ENCODE assay signal across 9 mouse cellular contexts in the genomic region with DNA sequence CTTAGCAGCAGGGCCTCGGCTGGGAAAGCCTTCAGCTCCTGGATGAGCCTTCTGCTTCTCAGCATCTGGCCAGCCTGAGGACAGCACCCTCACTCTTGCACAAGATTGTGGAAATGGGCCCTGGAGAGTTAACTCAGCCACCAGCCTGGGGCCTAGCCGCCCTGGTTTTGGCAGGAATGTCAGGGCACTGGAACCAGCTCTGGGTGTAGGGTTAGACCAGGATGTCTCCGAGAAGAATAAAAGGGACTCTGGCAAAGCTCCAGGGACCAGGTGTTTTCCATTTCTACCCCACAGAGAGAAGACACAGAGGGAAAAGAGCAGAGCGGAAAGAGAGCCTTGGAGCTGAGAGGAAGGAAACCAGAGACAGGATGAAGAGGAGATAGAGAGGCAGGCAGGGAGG.
DNase-seq lines count a peak whose midpoint lies in the region; ATAC-seq lines count a peak whose summit lies in the region.
"Had no signal": no experiment of that assay in that cellular context is flagged by ENCODE, and none has a peak within 500 bp of the region (broad histone marks: within the 10 kb centered on the region; RNA-seq: fewer than 3 reads in every experiment).

No protein-coding gene starts in this region.

- no peaks in the 10 kb centered on the region for H3K9me3 ChIP-seq in kidney, embryonic 15.5 days (replicated peaks)
- no peaks in the 10 kb centered on the region for H3K9me3 ChIP-seq in intestine, embryonic 16.5 days (ENCODE audit: control insufficient read depth, low read length)

- WGBS in kidney, embryonic 15.5 days: 26% methylated on average over 4 of the region's 4 CpGs
- WGBS in intestine, embryonic 16.5 days: 44% methylated on average over 4 of the region's 4 CpGs

- intact Hi-C loops in gastrocnemius, postnatal 14 days (cut with DNase I; ENCODE audit: low total_unique reads): no loop called here
- intact Hi-C loops in gastrocnemius, postnatal 36 days (cut with DNase I): no loop called here

- H3K27me3 ChIP-seq in kidney, embryonic 15.5 days: no peaks in the 10 kb centered on the region
- H3K27me3 ChIP-seq in intestine, embryonic 16.5 days (replicated peaks; ENCODE audit: control insufficient read depth, insufficient read depth, low read length): no peaks in the 10 kb centered on the region

- H3K4me1 ChIP-seq in kidney, embryonic 15.5 days: peaks cover 53% of the 10 kb centered on the region
- H3K4me1 ChIP-seq in intestine, embryonic 16.5 days (ENCODE audit: control insufficient read depth, insufficient read depth, low read length): peaks cover 17% of the 10 kb centered on the region; the same call in 1 of the 2 replicates

- peak; percentile 50 for DNase-seq in gastrocnemius, postnatal 14 days
- DNase-seq in gastrocnemius, postnatal 36 days: no peak
- DNase-seq in kidney, adult 8-10 months: no peak
- DNase-seq in Muller cell, postnatal 12 days (ENCODE audit: inconsistent ontology term): peak; percentile 22
- DNase-seq in spleen, postnatal 4 days (ENCODE audit: low spot score in 2 of 2): no peak

- peak overlapping the region; percentile 21; the same call in 1 of the 2 replicates for H3K9ac ChIP-seq in kidney, embryonic 15.5 days
- H3K9ac ChIP-seq in intestine, embryonic 16.5 days (ENCODE audit: low read depth, low read length): 0 out of 2 replicates have a peak overlapping the region, but pooled peaks have one; percentile 36

- no peak for ATAC-seq in kidney, embryonic 15.5 days (replicated peaks; ENCODE audit: low FRiP score)
- no peak for ATAC-seq in intestine, embryonic 16.5 days
- ATAC-seq in frontal cortex, adult (ENCODE audit: low TSS enrichment): no peak

- H3K4me3 ChIP-seq in kidney, embryonic 15.5 days (replicated peaks): no peak overlapping the region
- no peak overlapping the region for H3K4me3 ChIP-seq in intestine, embryonic 16.5 days (ENCODE audit: low read length)
- H3K4me3 ChIP-seq: erythroblast, embryonic 14.5 days had no signal

- no peaks in the 10 kb centered on the region for H3K36me3 ChIP-seq in kidney, embryonic 15.5 days
- peaks cover 4% of the 10 kb centered on the region; the same call in 1 of the 2 replicates for H3K36me3 ChIP-seq in intestine, embryonic 16.5 days (ENCODE audit: control insufficient read depth, insufficient read depth, low read length)

- H3K27ac ChIP-seq in kidney, embryonic 15.5 days: peak overlapping the region; percentile 5; the same call in 1 of the 2 replicates
- H3K27ac ChIP-seq in intestine, embryonic 16.5 days (ENCODE audit: low read length): peak overlapping the region; percentile 28; the same call in 1 of the 2 replicates

- no peak overlapping the region for H3K4me2 ChIP-seq in kidney, embryonic 15.5 days
- H3K4me2 ChIP-seq in intestine, embryonic 16.5 days (ENCODE audit: low read depth, low read length): no peak overlapping the region

Comparison
In these comparisons a context has a peak if more than half of its experiments do, and no peak if none do; other contexts are left out.
1. DNase-seq: peak in gastrocnemius, postnatal 14 days (single experiment) and Muller cell, postnatal 12 days (single experiment); none in gastrocnemius, postnatal 36 days (0 of 2), kidney, adult 8-10 months (0 of 2) and spleen, postnatal 4 days (0 of 2).